Mouse (Mus musculus): Measurements from ENCODE around the gene Hnf4a.

- TF ChIP-seq CTCF (IDR thresholded peaks at IDR 0.05) (no peak), POLR2A (IDR thresholded peaks at IDR 0.05; ENCODE audit: insufficient read depth, low read depth, low read length) (no peak), EP300 (IDR thresholded peaks at IDR 0.05; ENCODE audit: insufficient read depth, low read depth, low read length) (no peak)
Observed at GRCm38 (mm10) chr2:163620451-163620850, 113.8 kb downstream of the Hnf4a start.
